Mouse (Mus musculus) G1E (cell line): ENCODE results near the gene Plk5.

Experiments
- CTCF ChIP-seq: IDR thresholded peaks from 2 replicates; pipeline ENCODE4 v1.5.1; 2012; ENCODE audit warnings: low read depth, low read length, inconsistent platforms, mixed read lengths
- GATA1 ChIP-seq: IDR thresholded peaks from 2 replicates; pipeline ENCODE4 v1.6.1; 2012; ENCODE audit warnings: borderline replicate concordance, low read length, inconsistent platforms, mixed read lengths
- GATA2 ChIP-seq: IDR thresholded peaks from 2 replicates; pipeline ENCODE4 v1.6.1; 2012; ENCODE audit warnings: low read depth, low read length, inconsistent platforms, borderline replicate concordance
- TAL1 ChIP-seq: conservative IDR thresholded peaks from 2 replicates; pipeline ENCODE4 v1.6.1; 2012; ENCODE audit warnings: low read depth, low read length, inconsistent platforms, mixed read lengths

- TF ChIP-seq CTCF (no peak), TAL1 (no peak), GATA1 (no peak), GATA2 (no peak)
Measured at GRCm38 (mm10) chr10:80371411-80371966, 15.2 kb downstream of the Plk5 start.
